Mouse (Mus musculus) right cerebral cortex, postnatal 36 days (tissue): ENCODE results near the gene Emid1.
"Not testable (repeated sequence)": the region's sequence is repeated elsewhere in the genome, so short reads cannot be mapped to it uniquely, and the experiment has no call there.

Source experiments
- DNase-seq, 2 experiments: peaks; one replicate each; pipeline ENCODE4 v3.0.0; 2022; ENCODE audit warnings: low spot score in 2 of 2, mixed read lengths in 1 of 2

Gene Emid1

GRCm38 (mm10) chr11:5103986-5104509 is 48.0 kb downstream of the Emid1 start:
- no peak for DNase-seq

- DNase-seq: no peak
These were observed 49.7 kb downstream of the Emid1 start for GRCm38 (mm10) chr11:5102384-5102783.

- no peak for DNase-seq
These were observed 50.4 kb downstream of the Emid1 start for GRCm38 (mm10) chr11:5101641-5102040.

GRCm38 (mm10) chr11:5100801-5101200 is 51.3 kb downstream of the Emid1 start:
- DNase-seq: no peak

- DNase-seq: no peak
These were observed 51.8 kb downstream of the Emid1 start for GRCm38 (mm10) chr11:5100283-5100682.

GRCm38 (mm10) chr11:5099576-5100183 is 52.4 kb downstream of the Emid1 start:
- DNase-seq: peak; percentile 65 to 75

GRCm38 (mm10) chr11:5098736-5099542 is 53.1 kb downstream of the Emid1 start, which contains the start of the genes Rhbdd3 and Ewsr1:
Rhbdd3 (plus strand) TSS chr11:5098926.
Ewsr1 (minus strand) TSS chr11:5099266.
- peak; percentile 91 to 92 for DNase-seq

GRCm38 (mm10) chr11:5098035-5098735 is 53.9 kb downstream of the Emid1 start:
- DNase-seq: peak; percentile 50 to 62

- DNase-seq: no peak
These were observed 55.5 kb downstream of the Emid1 start for GRCm38 (mm10) chr11:5096480-5097020.

- no peak for DNase-seq
These were observed 56.2 kb downstream of the Emid1 start for GRCm38 (mm10) chr11:5095877-5096276.

- DNase-seq: no peak
These were observed 60.4 kb downstream of the Emid1 start for GRCm38 (mm10) chr11:5091706-5092105.

- no peak for DNase-seq
These were observed 62.9 kb downstream of the Emid1 start for GRCm38 (mm10) chr11:5089147-5089546.

GRCm38 (mm10) chr11:5076843-5077242 is 75.2 kb downstream of the Emid1 start:
- not testable (repeated sequence) for DNase-seq

- no peak for DNase-seq
These were observed 76.3 kb downstream of the Emid1 start for GRCm38 (mm10) chr11:5075760-5076159.

- DNase-seq: no peak
These were observed 77.2 kb downstream of the Emid1 start for GRCm38 (mm10) chr11:5074882-5075281.

- DNase-seq: no peak
These were observed 83.7 kb downstream of the Emid1 start for GRCm38 (mm10) chr11:5068126-5068971.

GRCm38 (mm10) chr11:5067063-5067462 is 85.0 kb downstream of the Emid1 start:
- DNase-seq: no peak

GRCm38 (mm10) chr11:5065056-5065821 is 86.8 kb downstream of the Emid1 start, which contains the start of gene Gas2l1:
Gas2l1 (minus strand) TSS chr11:5065327.
- DNase-seq: peak; percentile 75 to 84

GRCm38 (mm10) chr11:5064282-5065055 is 87.6 kb downstream of the Emid1 start:
- DNase-seq: no peak
